Mouse (Mus musculus) lung, postnatal 14 days (tissue): Measurements from ENCODE around the gene Bcl2a1d.
"Not testable (repeated sequence)": the region's sequence is repeated elsewhere in the genome, so short reads cannot be mapped to it uniquely, and the experiment has no call there.

Experiments used
- DNase-seq: peaks from one replicate; pipeline ENCODE4 v3.0.0; 2021

Bcl2a1d gene

GRCm38 (mm10) chr9:88691307-88691706, 40.4 kb downstream of the Bcl2a1d start:
- DNase-seq = not testable (repeated sequence)

GRCm38 (mm10) chr9:88689451-88689850, 42.3 kb downstream of the Bcl2a1d start:
- DNase-seq = not testable (repeated sequence)

GRCm38 (mm10) chr9:88686719-88687118, 45.0 kb downstream of the Bcl2a1d start:
- DNase-seq = not testable (repeated sequence)
